Mouse (Mus musculus) embryonic facial prominence, embryonic 12.5 days (tissue): ENCODE data around the gene Tiam1. TPM values are rescaled to one million over a fixed set of nuclear protein-coding genes. Genes with fewer than 3 reads are reported as not detected.
A peak's percentile ranks its signal among the peaks of the same experiment; 100 is the strongest.

Experiments
- ATAC-seq: fragments of 200-750 bp; cut with Nextera tagmentation; 2 replicates; pipeline ENCODE4 v1.8.0; 2017; ENCODE audit not compliant: insufficient number of reproducible peaks, insufficient read depth, low FRiP score, low TSS enrichment
- H3K27ac ChIP-seq: fragments of 300-500 bp; sonication (generic); 2 replicates; pipeline ENCODE4 v1.5.1; 2016; ENCODE audit warnings: mild to moderate bottlenecking
- H3K27me3 ChIP-seq: fragments of 300-500 bp; sonication (generic); 2 replicates; pipeline ENCODE4 v1.6.1; 2016; ENCODE audit warnings: mild to moderate bottlenecking, moderate library complexity
- H3K36me3 ChIP-seq: fragments of 300-500 bp; sonication (generic); 2 replicates; pipeline ENCODE4 v1.6.1; 2016; ENCODE audit warnings: mild to moderate bottlenecking
- H3K4me1 ChIP-seq: fragments of 300-500 bp; sonication (generic); 2 replicates; pipeline ENCODE4 v1.6.1; 2016
- H3K4me2 ChIP-seq: fragments of 300-500 bp; sonication (generic); replicated peaks from 2 replicates; pipeline ENCODE4 v1.6.1; 2016; ENCODE audit warnings: mild to moderate bottlenecking, moderate library complexity
- H3K4me3 ChIP-seq: fragments of 300-500 bp; sonication (generic); 2 replicates; pipeline ENCODE4 v1.5.1; 2016; ENCODE audit warnings: mild to moderate bottlenecking
- H3K9ac ChIP-seq: fragments of 300-500 bp; sonication (generic); 2 replicates; pipeline ENCODE4 v1.6.1; 2016; ENCODE audit warnings: mild to moderate bottlenecking, moderate library complexity
- H3K9me3 ChIP-seq: fragments of 300-500 bp; sonication (generic); 2 replicates; pipeline ENCODE4 v1.6.1; 2016; ENCODE audit warnings: mild to moderate bottlenecking, moderate library complexity
- WGBS: fragments of 180-500 bp; shearing (Covaris S2); methylation state at CpG from one replicate; pipeline ENCODE4 v1.1.7; 2016; 5-methylcytosine and 5-hydroxymethylcytosine counted together
- polyA plus RNA-seq: library from polyadenylated mRNA; unstranded; fragments of >200 nt; fragmentation: Nextera tagmentation; extraction: Ambion mirVana; gene quantifications from 2 replicates; pipeline ENCODE4 v1.2.1, GENCODE M21; 2016

Gene Tiam1
- polyA plus RNA-seq, 1 experiment from 2014 or later, result 39.1 TPM

DNA sequence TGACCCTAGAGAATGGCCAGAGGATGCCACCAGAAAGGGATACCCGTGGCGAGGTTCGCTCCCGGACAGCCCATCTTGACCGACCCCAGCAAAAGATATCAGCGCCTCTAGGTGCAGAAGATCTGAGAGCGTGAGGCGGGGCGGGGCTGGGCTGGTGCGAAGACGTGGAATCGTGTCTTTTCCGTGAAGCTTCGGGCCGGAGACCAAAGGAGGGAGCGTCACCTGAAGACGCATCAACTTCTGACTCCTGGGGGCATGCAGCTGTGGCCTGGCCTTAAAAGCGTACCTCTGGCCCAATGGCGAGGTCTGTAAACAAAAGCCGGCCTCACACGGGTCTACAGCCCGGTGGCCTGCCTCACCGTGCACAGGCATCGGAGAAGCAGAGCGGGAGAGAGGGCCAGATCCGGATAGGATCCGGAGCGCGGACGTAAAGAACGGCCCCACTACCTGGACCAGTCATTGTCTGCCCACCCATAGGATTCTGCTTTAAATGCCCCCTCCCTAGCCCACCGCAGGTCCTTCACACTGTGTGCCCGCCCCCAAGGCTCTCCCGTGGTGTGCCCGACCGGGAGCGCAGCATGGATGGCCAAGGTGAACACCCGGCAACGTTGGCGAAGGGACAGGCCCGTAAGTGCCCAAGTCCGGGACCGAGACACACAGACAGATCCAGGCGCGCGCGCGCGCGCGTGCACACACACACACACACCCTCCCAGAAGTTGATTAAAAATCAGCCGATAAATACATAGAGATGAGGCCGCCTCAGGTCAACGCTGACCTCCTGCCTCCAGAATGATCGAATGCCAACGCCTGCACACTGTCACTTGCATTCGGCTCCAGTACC is 774 bp downstream of the Tiam1 start:
- H3K27ac ChIP-seq, result peak overlapping the region; percentile 88
- peak overlapping the region; percentile 85 for H3K4me2 ChIP-seq
- H3K4me3 ChIP-seq, result peak overlapping the region; percentile 72
- no peaks in the 10 kb centered on the region for H3K9me3 ChIP-seq
- no peaks in the 10 kb centered on the region for H3K27me3 ChIP-seq
- WGBS, result under 1% methylated on average over 57 of the region's 57 CpGs
- peaks cover 40% of the 10 kb centered on the region for H3K4me1 ChIP-seq
- H3K36me3 ChIP-seq, result no peaks in the 10 kb centered on the region
- peak overlapping the region; percentile 78 for H3K9ac ChIP-seq
- ATAC-seq, result peak; percentile 0; the same call in 1 of the 2 replicates

DNA sequence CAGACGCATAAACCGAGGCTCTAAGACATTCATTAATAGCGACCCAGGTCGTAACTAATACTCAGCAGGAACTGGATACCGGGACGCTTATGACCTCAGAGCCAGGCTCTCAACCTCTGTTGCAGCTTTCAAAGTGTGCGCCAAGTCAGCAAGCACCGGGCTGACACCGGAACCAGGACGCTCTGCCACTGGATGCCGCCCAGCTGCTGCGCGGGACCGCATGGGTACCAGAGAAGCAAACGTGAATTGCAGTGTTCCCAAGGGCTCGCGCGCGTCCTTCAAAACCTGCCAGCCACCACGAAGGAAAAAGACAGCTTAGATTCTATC is 1.4 kb downstream of the Tiam1 start:
- Histone ChIP-seq H3K27me3 (no peaks in the 10 kb centered on the region), H3K36me3 (no peaks in the 10 kb centered on the region), H3K4me3 (peak overlapping the region; percentile 72), H3K4me2 (peak overlapping the region; percentile 85), H3K4me1 (peaks cover 40% of the 10 kb centered on the region), H3K9ac (peak overlapping the region; percentile 78), H3K27ac (no peak overlapping the region), H3K9me3 (no peaks in the 10 kb centered on the region)
- WGBS, result 1% methylated on average over 20 of the region's 20 CpGs
- no peak for ATAC-seq

DNA sequence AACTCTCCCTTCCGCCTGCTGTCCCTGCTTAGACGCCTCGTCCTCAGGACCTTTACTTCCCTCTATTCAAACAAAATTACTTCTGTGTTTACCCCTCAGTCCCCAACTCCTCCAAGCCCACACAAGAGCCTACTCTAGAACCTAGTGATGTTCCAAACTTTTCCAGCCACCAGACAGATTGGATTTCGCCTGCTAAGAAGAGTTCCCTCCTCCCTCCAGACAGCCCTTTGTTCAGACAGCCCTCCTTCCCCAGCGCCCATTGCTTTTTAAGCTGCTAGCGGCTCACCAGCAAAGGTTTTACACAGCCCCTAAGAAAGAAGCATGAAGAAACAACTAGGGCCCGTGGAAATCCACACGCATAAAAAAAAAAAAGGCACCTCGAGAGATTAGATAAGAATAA is 2.0 kb downstream of the Tiam1 start:
- Histone ChIP-seq H3K4me3 (peak overlapping the region; percentile 72), H3K27ac (no peak overlapping the region), H3K9ac (no peak overlapping the region), H3K4me2 (peak overlapping the region; percentile 85), H3K9me3 (no peaks in the 10 kb centered on the region), H3K36me3 (no peaks in the 10 kb centered on the region), H3K27me3 (no peaks in the 10 kb centered on the region), H3K4me1 (peaks cover 40% of the 10 kb centered on the region)
- WGBS, result 29% methylated on average over 9 of the region's 9 CpGs
- ATAC-seq, result no peak

DNA sequence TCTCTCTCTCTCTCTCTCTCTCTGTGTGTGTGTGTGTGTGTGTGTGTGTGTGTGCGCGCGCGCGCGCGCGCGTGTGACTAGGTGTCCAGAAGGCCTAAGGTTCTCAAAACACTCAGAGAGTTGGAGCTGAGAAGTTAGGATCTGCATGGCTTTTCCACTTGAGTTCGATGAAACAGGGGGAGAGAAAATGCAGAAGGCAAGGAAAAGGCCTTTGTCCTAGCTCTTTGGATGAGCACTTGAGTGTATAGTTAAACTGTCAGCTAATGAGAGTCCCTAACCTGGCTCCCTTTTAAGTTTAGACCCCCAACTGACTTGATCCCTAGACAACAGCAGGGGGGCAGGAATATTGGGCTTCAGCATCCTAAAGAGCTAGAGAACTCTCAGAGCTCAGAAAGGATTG is 3.0 kb downstream of the Tiam1 start:
- no peak for ATAC-seq
- no peak overlapping the region for H3K9ac ChIP-seq
- H3K36me3 ChIP-seq, result no peaks in the 10 kb centered on the region
- H3K4me1 ChIP-seq, result peaks cover 40% of the 10 kb centered on the region
- H3K9me3 ChIP-seq, result no peaks in the 10 kb centered on the region
- no peak overlapping the region for H3K27ac ChIP-seq
- no peaks in the 10 kb centered on the region for H3K27me3 ChIP-seq
- H3K4me3 ChIP-seq, result no peak overlapping the region
- no peak overlapping the region for H3K4me2 ChIP-seq
- WGBS, result 81% methylated on average over 10 of the region's 10 CpGs

DNA sequence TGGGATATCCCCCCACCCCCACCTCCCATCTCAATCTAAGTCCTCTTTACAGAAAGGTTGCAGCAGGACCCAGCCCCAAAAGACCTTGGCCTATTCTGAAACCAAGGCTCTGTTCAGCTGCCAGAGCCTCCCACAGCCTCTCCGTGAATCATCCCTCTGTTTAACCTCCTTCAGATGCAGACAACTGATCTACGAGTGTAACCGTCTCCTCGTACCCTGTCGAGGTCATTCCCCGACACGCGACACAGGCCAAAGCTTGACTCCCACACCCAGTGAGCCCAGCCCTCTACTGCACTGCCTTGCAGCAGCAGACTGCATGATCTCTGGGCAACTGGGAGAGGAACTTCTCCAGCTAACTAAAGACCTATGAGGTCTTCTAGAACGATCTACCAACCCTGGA is 3.9 kb downstream of the Tiam1 start:
- Histone ChIP-seq H3K4me2 (peak overlapping the region; percentile 15; the same call in 1 of the 2 replicates), H3K27ac (no peak overlapping the region)

DNA sequence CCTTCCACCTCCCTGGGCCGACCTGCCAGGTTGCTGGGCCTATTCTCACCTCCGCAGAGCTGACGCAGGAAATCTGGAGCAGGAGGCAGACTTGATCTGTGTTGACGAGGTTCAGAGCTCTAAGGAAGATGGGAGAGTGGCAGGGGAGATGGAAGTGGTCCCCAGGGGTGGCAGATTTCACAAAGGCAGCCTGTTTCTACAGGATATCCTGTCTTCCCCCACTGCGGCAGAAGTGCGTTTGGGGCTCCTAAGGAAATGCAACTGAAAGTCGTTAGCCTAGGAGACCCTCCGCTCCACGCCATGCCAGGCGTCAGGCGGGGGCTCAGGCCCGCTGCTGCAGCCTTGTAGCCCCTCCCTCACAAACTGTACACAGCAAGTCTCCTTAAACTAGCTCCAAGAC is 5.4 kb downstream of the Tiam1 start:
- Histone ChIP-seq H3K9ac (no peak overlapping the region), H3K4me2 (no peak overlapping the region), H3K27ac (no peak overlapping the region)

More for the DNA sequence above, 3.9 kb downstream of the Tiam1 start:
- no peak overlapping the region for H3K4me3 ChIP-seq
- H3K9ac ChIP-seq, result no peak overlapping the region
- no peak for ATAC-seq
- no peaks in the 10 kb centered on the region for H3K27me3 ChIP-seq
- no peaks in the 10 kb centered on the region for H3K36me3 ChIP-seq
- 33% methylated on average over 9 of the region's 9 CpGs for WGBS
- peaks cover 38% of the 10 kb centered on the region for H3K4me1 ChIP-seq
- no peaks in the 10 kb centered on the region for H3K9me3 ChIP-seq

DNA sequence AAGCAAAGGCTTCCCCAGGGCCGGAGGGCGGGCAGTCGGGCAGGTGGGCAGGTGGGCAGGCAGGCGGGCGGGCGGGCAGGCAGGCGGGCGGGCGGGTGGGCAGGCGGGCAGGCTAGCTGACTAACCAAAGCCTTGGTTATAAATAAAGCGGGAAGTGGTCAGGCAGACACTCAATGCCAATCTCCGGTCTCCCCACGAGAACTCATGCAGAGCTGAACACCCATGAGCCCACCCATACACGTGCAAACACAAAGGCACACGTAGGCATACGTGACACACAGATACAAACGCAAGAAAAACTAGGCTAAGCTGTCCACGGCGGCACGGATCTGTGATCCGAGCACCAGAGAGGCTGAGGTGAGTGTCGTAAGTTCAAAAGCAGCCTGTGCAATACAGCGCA is 6.4 kb downstream of the Tiam1 start:
- Histone ChIP-seq H3K9me3 (no peaks in the 10 kb centered on the region), H3K4me2 (no peak overlapping the region), H3K4me1 (peaks cover 36% of the 10 kb centered on the region), H3K27ac (no peak overlapping the region), H3K36me3 (no peaks in the 10 kb centered on the region), H3K9ac (no peak overlapping the region), H3K27me3 (no peaks in the 10 kb centered on the region), H3K4me3 (no peak overlapping the region)
- 95% methylated on average over 23 of the region's 23 CpGs for WGBS
- ATAC-seq, result no peak

More for the DNA sequence above, 5.4 kb downstream of the Tiam1 start:
- peaks cover 35% of the 10 kb centered on the region for H3K4me1 ChIP-seq
- ATAC-seq, result no peak
- no peak overlapping the region for H3K4me3 ChIP-seq
- no peaks in the 10 kb centered on the region for H3K9me3 ChIP-seq
- WGBS, result 52% methylated on average over 12 of the region's 12 CpGs
- H3K27me3 ChIP-seq, result no peaks in the 10 kb centered on the region
- no peaks in the 10 kb centered on the region for H3K36me3 ChIP-seq

DNA sequence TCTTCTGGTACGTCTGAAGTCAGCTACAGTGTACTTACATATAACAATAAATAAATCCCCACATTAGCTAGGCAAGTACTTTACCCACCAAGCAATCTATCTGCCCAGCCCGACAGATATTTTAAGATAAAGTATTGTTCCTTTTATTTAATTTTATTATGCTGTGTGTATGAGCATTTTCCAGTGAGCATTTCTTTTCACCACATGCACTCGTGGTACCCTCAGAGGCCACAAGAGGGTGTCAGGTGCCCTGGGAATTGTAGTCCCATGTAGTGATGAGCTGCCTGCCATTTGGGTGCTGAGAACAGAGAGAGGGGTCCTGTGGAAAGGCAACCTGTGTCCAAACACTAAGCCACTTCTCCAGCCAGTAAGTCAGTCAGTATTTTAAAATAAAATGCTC is 8.0 kb downstream of the Tiam1 start:
- ATAC-seq, result no peak
- H3K4me2 ChIP-seq, result no peak overlapping the region

DNA sequence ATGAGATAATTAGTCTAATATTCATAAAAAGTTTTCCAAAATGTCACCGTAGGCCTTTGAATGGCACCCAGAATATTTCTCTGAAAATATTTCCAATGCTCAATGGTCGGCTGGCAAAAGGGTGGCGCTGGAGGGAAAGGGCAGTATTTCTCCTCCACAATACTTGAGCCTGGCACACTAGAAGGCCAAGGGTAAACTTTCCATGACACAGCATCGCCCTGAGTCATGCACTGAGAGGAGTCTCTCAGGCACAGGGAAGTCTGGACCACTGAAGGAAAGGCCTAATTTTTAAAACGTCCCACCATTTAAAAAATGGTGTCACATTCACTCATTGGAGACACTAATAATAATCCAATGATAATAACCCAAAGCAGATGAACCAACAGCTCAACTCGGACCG is 9.2 kb downstream of the Tiam1 start:
- WGBS, result 80% methylated on average over 7 of the region's 7 CpGs
- Histone ChIP-seq H3K4me3 (no peak overlapping the region), H3K27me3 (no peaks in the 10 kb centered on the region), H3K9ac (no peak overlapping the region), H3K4me2 (no peak overlapping the region), H3K9me3 (no peaks in the 10 kb centered on the region), H3K36me3 (no peaks in the 10 kb centered on the region), H3K4me1 (peaks cover 12% of the 10 kb centered on the region; the same call in 1 of the 2 replicates), H3K27ac (no peak overlapping the region)
- no peak for ATAC-seq

More for the DNA sequence above, 8.0 kb downstream of the Tiam1 start:
- Histone ChIP-seq H3K27ac (no peak overlapping the region), H3K9ac (no peak overlapping the region), H3K4me3 (no peak overlapping the region), H3K36me3 (no peaks in the 10 kb centered on the region), H3K9me3 (no peaks in the 10 kb centered on the region), H3K27me3 (no peaks in the 10 kb centered on the region), H3K4me1 (peaks cover 23% of the 10 kb centered on the region)
- WGBS, result 89% methylated on average over 3 of the region's 3 CpGs

DNA sequence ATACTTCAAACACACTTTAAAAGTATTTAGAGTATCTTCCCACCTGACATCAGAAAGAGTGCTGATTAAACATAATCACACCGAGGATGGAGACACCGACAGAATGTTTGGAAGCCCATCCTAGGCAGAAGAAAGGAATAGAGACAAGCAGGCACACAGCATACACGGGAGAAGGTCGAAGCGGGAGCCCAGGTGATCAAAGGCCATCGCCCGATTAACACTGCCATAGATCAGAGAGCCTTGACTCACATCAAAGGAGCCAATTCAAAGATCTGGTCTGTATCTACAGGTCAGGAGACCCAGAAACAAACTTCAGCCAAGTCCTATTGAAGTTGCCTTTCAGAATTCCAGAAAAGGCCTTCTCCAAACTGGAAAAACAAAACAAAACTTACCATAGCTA is 10.8 kb downstream of the Tiam1 start:
- H3K36me3 ChIP-seq, result no peaks in the 10 kb centered on the region
- ATAC-seq, result no peak
- peaks cover 13% of the 10 kb centered on the region; the same call in 1 of the 2 replicates for H3K4me1 ChIP-seq
- H3K4me3 ChIP-seq, result no peak overlapping the region
- H3K27me3 ChIP-seq, result no peaks in the 10 kb centered on the region
- 50% methylated on average over 7 of the region's 7 CpGs for WGBS
- H3K4me2 ChIP-seq, result no peak overlapping the region
- H3K9me3 ChIP-seq, result no peaks in the 10 kb centered on the region
- H3K27ac ChIP-seq, result no peak overlapping the region
- H3K9ac ChIP-seq, result no peak overlapping the region

DNA sequence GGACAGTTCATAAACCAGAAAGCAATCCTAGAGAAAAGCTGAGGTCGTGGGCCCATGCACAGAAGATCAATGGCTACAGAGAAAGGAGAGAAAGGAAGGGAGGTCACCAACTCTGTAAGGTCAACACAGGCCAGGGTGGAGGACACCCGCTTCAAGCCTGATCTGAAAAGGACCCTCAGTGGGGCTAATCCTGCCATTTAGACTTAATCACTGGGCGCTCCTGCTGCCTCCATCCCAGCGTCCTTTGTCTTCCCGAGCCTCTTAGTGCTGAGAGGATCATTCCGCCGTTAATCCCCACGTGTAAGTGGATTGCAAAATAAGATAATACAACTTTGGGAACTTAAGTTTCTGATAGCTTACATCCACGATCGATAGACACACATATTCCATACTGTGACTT is 11.2 kb downstream of the Tiam1 start:
- no peaks in the 10 kb centered on the region for H3K27me3 ChIP-seq
- ATAC-seq, result no peak
- H3K36me3 ChIP-seq, result no peaks in the 10 kb centered on the region
- H3K4me3 ChIP-seq, result no peak overlapping the region
- no peak overlapping the region for H3K9ac ChIP-seq
- peaks cover 14% of the 10 kb centered on the region; the same call in 1 of the 2 replicates for H3K4me1 ChIP-seq
- H3K9me3 ChIP-seq, result no peaks in the 10 kb centered on the region
- H3K27ac ChIP-seq, result no peak overlapping the region
- no peak overlapping the region for H3K4me2 ChIP-seq
- 19% methylated on average over 10 of the region's 10 CpGs for WGBS

DNA sequence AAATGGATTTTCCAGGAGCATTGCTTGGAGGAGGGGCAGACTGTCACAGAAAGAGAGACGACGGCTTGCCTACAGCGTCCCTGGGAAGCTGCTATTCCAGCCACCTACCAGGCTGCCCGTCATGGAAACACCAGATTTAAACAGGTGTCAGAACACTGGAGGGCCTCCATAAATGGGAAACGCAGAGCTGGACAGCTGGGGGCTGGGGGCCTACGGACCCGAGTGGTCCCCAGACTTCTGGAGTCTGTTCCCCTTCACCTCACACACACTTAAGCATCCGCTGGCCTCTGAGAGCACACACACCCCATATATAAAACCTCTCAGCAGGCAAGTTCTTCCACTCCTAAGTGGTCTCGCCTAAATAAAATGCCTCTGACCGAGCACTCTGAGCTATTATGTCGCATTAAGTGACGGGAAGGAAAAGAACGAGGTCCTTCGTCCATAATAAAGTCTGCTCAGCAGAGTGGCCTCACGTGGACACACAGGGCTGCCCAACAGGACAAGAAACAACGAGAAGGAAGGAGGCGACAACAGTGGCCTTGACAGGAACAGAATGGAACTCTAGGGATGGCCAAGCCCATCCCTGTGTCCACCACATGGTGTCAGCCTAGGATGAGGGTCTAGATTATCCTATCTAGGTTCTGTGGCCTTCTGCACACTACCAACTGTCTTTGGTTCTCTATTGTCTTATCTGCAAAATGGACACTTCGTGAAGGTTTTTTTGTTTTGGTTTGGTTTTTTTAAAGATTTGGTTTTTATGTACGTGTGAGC is 14.6 kb downstream of the Tiam1 start:
- WGBS, result 67% methylated on average over 19 of the region's 19 CpGs
- Histone ChIP-seq H3K4me3 (no peak overlapping the region), H3K4me1 (peaks cover 32% of the 10 kb centered on the region), H3K27ac (peak overlapping the region; percentile 23; the same call in 1 of the 2 replicates), H3K4me2 (no peak overlapping the region), H3K9me3 (no peaks in the 10 kb centered on the region), H3K36me3 (no peaks in the 10 kb centered on the region), H3K27me3 (no peaks in the 10 kb centered on the region), H3K9ac (no peak overlapping the region)
- ATAC-seq, result no peak
